Mouse (Mus musculus) embryo, embryonic 9.5 days (tissue): ENCODE data around the gene Cdh23.

Source experiments
- DNase-seq: peaks from one replicate; pipeline ENCODE4 v3.0.0-alpha.2; 2017; ENCODE audit errors: extremely low spot score

Gene Cdh23

DNA sequence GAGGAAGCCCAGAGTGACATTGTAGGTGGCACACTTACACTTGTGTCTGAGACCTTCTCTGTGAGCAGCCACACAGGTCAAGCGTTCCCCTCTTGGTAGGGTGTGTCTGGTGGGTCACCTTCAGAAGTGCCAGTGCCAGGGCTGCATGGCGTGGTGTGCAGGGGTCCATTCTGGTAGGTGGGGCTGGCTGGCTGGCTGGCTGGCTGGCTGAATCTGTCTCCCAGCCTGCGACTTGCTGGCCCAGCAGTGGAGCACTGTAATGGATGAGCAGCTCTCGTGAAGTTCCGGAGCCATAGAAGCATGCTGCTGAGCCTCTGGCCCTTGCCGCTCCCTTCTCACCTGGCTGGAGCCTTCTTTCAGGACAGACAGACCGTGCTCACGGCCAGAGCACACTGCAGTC, 411.1 kb downstream of the Cdh23 start:
- no peak for DNase-seq

DNA sequence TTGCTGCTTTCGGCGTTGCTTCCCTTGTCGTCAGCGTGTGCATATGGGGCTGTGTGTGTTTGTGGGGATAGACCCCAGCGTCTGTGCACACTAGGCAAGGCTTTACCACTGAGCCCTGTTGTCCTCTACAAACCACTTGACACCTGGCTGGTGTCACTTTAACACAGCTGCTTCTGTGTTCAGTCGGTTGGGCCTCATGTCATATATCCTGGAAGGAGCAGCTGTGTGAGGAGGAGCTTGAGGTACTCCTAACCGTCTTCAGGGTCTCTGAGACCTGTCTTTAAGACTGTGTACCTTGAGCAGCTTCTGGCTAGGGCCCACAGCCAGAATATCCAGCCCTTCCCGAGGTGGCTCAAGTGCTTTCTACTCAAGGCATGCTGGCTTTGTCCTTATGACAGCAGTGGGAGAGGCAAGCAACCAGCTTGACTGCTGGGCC, 411.6 kb downstream of the Cdh23 start:
- DNase-seq: no peak

DNA sequence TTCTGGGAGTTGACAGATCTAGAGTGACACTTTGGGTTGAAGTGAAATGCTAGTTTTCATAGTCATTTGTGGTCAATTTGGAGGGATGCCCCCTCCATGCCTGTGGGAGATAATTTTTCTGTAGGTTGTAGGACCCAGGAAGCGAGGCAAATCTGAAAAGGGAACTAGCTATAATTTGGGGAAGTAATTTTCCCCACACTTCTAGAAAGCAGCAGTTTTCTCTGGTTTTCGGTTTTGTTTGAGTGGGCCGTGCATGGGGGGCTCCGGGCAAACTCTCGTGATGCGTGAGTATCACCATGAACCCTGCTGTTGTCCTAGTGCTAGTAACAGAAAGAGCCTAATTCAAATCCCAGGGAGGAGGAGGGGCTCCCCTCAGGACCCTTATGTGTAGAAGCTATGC, 412.0 kb downstream of the Cdh23 start:
- DNase-seq: no peak

DNA sequence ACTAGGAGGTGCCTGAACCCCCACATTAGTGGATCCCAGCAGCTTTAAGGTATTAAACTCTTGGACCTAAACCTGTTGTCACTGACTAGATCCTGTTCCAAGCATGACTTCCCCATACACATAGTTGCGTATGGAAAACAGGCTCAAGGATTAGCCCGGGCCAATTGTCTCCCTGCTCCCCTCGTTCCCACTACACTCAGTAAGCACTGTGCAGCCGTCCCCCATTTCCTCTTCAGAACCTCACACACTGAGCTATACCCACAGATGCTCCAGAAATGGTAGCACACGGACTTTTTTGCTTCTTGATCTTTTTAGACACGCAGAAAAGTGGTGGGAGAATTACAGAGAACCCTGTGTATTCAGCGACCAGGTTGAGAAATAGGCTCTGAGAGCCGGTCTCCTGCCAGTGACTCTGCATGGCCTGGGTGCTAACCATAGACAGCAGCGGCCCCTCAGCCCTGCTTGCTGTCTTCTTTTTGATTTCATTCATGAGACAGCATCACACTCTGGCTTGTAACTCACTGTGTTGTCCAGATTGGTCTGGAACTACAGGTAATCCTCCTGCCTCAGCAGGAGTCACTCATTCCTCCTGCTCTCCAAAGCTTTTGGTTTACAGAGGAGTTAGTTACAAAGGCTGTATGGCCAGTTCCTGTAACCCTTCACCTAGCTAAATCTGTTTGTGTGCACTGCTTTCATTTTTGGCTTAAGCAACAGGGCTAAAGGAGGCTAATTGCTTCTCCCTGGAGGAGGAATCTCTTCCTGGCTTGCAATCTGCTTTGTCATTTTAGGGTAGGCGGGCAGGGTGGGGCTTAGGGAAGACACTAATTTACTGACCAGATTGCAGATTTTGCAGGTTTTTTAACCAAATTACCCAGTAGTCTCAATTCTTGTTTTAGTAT, 413.9 kb downstream of the Cdh23 start:
- DNase-seq: no peak

DNA sequence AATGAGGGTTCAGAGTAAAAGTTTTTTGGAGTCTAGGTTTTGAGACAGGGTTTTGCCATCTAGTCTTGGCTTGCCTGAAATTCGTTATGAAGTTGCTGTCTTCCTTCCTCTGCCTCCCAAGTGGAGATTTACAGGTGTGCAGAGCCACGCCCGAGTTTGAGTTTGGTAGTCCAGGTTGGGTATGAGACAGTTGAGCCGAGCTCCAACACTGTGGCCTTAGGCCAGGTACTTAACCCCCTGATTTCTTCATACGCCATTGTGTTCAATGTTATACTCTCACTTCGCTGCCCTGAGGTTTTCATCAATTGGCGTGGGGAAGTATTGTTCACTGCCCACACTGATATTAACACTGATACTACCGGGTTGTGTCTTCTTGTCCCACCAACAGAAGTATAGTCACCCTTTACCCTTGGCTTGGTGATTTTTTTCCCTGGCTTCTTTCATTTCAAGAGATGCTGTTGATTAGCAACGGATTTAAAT, 414.7 kb downstream of the Cdh23 start:
- DNase-seq: no peak

DNA sequence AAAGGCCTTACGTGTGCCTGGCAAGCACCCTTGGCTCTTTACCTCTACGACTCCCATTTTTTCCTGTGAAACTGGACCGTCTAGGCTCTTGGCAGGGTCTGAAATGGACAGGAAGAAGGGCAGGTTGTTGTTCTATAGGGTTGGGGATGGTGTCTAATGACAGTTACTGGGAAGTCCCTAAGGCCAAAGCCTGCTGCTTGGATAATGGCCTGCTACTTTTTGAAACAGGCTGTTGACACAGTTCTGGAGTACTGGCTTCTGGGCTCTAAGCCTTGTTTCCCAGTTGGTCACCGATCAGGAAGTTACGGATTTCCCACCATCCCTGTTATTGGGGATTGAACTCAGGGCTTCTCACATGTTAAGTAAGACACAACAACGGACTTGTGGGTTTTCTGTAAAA, 415.9 kb downstream of the Cdh23 start:
- no peak for DNase-seq

DNA sequence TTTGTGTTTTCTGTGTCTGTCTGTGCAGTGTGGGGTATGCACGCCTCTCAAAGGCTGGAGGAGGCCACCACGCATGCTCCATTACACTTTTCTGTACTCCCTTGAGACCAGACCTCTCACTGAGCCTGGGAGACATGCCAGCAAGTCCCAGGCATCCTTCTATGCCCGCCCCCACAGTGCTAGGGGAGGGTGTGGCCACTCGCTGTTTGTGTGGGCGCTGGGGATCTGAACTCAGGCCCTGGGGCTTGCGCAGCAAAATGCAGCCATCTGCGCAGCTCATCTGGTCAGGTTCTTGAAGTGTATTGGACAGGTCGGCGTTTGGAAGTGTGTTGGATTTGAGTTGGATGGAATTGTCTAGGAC, 416.4 kb downstream of the Cdh23 start:
- DNase-seq: no peak

DNA sequence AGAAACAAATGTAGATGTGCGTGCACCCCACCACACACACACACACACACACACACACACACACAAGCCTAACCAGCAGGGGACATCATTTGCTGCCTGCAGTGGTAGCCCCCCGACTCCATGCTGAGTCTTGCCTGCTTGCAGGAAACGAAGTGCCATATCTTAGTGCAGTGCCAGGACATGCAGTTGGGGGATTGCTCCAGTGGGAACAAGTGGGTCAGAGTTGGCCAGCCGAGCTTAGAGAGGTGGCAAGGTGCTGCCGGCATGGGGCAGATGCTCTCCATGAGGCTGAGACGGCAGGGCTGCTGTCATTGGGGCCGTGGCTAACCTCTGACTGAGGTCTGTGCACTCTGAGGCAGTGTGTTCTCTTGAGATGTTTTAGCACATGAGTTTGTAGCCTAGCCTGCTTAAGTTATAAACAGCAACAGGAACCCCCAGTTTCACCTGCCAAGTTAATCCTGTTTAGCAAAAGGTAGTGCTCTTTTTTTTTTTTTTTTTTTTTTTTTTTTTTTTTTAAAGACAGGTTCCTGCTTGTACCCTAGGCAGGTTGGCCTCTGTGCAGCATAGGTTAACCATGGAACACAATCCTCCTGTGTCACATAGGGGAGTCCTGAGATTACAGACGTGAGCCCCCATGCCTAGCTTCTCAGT, 416.9 kb downstream of the Cdh23 start:
- no peak for DNase-seq

DNA sequence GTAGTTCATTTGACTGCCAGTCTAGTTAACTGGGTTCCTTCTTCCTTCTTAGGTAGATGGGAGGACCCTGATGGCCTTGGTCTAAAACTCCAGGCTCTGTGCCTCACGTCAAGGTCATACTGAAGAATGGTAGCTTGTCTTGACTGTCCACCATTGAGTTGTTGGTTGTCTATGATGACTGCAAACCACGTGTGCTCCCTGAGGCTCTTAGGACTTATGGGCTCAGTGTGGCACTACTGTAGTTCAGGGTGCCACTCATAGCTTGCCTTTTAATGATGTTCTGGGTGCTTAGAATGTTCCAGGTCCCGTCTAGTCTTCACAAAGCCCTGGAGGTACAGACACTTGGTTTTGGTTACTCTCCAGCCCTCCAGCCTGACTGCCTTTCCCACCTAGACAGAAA, 417.5 kb downstream of the Cdh23 start:
- DNase-seq: no peak

DNA sequence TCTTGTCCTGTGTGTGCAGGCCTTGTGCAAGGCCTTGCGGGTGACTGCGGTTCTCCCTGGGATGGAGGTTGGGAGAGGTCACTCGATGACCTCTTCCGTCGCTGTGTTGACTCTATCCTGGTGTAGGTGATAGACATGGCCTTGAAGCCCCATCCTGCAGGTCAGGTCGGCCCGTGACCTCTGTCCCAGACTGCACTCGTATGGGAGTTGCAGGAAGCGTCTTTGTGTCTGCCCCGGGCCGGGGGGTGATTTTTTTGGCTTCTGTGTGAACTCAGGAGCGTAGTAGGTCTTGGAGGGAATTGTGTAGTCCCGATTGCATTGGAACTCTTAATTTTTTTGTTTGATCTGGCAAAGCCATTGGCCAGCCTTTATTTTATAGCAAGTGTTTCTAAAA, 418.3 kb downstream of the Cdh23 start:
- no peak for DNase-seq

DNA sequence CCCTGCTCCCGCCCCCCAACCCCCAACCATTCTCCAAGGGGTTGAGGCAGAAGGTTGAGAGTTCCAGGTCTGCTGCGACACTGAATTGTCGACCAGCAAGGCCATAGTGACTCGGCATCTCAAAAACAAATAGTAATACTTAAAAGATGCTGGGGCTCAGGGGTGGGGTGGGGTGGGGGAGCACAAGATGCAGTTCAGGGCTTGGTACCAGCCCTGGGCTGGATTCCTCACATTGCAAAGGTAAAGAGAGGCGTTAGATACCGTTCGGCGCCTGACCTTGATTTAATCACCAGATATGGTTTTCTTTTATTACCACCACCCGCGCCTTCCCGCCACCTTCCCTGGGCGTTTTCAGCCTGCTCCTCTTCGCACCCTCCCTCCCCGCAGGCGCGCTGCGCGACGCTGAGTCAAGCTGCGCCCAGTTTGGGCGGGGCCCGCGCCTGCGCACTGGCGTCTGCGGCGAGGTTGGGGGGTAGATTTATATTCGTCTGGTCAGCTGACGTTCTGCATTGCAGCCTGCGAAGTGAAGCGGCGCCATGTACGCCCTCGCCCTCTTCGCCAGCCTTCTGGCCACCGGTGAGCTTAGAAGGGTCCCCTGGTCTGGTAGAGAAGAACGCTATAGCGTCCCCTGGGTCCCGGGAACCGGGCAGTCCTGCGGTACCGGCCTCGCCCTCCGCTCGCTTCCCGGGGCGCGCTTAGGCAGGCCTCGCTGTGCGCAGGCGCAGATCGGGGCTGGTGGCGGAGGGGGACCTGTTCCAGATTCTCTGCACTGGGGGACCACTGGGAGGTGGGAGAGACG, 418.9 kb downstream of the Cdh23 start, which contains the start of gene Psap:
Psap (plus strand) TSS at position 421 of the 799 bp plus-strand sequence.
- DNase-seq: peak; percentile 93

DNA sequence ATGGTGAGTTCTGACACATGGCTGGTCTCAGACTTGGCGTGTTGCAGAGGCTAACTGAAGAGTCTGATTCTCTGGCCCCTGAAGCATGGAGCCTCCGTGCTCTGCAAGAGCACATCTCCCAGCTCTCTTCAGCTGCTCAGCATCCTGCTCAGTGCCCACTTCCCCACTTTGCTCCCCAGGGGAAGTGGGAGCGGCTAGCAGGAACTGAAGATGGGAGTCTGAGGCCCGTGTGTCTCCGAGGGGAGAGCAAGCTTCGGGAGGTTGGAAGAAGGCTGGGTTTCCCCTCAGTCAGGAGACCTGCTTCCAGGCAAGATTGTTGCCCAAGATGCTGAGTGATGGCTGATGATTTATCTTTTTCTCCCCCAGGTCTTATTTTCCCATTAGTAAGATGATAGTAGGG, 422.9 kb downstream of the Cdh23 start:
- DNase-seq: no peak

DNA sequence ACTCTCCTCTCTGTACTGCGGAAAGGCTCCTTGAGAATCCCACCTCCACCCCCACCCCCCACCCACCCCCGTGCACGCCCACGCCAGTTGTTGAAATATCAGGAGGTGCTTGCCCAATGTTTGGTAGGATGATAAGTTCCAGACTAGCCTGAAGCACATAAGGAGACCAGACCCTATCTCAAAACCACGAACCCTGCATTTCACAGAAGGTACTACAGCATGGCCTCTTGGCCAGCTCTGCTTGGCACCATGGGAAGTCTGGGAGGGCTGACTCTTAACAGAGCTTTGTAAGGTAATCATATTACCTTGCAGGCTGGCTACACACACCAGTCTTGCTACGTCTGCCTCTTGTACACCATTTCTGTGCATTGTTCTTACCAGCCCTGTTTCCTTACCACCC, 424.0 kb downstream of the Cdh23 start:
- DNase-seq: no peak

DNA sequence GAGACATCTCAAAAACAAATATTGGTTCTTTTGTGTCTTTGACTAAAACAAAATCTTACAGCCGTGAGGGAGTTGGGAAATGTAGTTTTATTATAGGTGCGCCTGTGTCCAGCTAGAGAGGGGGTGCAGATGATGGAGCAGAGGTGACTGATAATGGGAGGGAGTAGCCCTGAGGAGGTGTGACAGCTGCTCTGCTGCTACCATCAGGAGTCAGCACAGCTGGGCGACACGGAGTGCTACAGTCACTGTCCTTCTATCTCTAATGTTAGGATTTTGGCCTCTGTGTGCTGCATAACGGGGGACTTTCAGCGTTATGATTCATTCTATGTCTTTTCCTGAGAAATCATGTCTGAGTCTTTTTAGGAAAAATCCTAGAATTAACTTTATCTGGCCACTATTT, 425.3 kb downstream of the Cdh23 start:
- no peak for DNase-seq

DNA sequence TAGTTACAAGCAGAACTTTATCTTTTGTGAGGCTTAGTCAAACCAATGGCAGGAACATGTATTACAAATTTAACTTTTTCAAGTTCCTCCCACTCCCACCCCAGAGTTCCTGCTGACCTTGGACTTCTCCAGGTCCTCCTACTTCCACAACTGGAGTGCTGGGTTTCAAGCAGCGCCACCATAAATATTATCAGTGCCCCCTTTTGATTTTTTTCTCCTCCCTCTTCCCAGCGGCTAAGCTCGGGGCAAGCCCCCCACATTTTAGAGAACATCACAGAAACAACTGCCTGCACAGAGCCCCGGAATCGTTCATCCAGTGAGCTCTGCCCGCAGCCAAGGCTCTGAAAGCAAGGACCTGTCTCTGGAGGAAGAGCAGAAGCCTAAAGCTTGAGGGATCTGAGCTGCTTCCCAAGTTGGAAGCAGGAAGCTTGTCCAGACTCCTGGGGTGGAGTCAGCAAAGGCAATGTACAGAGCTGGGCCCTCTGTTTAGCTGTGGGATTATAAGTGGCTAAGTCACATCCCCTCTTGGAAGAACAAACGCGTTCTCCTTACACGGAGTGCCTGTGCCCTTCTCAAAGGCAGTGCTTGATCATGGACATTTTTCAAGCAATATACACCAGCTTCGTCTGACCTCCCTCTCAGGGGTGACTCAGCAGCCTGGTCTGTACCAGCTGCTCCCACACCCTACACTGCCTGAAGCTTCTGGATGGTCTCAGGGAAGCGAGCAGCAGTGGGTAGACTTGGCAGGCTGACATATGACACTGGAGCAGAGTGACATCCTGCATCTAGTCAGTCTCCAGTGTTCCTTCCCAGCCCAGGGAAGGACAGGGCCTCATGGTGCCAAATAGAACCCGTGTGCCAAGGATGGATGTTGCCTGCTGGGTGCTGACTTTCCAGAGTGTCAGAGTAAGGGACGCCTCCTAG, 426.9 kb downstream of the Cdh23 start:
- DNase-seq: no peak

DNA sequence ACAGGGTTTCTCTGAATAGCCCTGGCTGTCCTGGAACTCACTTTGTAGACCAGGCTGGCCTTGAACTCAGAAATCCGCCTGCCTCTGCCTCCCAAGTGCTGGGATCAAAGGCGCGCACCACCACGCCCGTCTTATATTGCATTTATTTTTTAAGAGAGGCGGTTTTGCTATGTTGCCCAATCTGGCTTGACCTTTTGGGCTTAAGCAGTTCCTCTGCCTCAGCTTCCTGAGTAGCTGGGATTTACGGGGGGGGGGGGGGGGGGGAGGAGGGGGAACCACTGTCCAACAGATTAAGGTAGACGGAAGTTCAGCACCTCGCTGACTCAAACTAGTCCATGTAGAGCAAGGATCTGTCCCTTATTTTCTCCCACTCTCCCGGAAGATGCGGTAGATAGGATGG, 427.6 kb downstream of the Cdh23 start:
- DNase-seq: no peak

DNA sequence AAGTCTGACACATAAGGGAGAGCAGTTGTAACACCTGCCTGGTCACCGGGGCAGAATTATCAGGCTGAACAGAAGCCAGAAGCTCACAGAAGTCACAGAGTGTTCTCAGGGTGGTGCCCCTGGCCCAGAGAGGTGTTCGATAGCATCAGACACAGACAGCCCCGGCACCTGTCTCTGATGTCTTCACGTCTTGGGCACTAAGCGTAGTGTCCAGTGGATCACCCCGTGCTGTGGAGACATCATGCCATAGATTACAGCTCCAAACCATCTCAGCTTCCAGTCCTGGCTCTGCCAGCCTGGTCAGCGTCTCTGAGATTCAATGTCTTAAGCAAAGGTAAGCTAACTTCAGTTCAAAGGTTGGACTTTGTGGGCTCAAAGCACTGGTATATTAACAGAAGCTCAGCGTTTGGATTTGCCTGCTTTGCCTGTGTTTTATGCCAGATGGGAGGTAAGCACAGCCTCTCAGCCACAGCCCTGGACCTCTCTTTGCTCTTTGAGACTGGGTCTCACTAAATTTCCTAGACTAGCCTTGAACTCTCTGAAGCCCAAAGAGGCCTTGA, 429.4 kb downstream of the Cdh23 start:
- no peak for DNase-seq

DNA sequence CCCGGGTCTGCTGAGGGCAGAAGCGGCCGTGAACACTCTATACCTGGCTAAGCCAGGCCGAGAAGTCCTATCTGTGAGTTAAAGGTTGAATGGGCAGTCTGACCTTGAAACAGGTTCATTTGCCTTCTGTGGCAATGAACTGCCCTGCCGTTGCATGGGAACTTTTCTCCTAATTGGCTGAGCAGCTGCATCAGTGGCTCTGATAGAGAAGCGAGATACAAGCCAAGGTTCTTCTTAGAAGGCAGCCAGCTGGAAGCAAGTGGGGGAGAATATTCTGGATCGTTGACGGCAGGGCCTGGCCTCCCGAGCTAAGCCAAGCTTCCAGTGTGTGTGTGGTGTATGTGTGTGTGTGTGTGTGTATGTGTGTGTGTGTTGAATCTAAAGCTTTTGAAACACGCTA, 431.0 kb downstream of the Cdh23 start:
- no peak for DNase-seq

DNA sequence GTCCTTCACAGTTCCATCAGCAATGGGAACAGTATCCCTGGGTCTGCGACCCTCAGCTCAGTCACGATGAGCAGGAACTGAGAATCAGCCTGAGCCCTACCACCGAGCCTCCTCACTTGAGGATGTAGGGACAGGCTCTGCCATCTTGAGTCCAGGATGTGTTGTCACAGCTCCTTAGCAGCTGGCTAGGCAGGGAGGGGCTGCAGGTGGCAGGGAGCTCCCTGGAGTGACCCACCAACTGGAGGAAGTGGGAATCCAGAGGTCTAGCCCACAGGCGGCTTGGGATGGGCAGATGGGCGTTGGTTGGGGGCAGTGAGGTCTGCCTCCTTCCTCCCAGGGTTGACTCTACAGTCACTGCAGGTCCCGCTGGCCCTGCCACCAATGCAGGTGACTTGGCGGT, 432.9 kb downstream of the Cdh23 start:
- no peak for DNase-seq

DNA sequence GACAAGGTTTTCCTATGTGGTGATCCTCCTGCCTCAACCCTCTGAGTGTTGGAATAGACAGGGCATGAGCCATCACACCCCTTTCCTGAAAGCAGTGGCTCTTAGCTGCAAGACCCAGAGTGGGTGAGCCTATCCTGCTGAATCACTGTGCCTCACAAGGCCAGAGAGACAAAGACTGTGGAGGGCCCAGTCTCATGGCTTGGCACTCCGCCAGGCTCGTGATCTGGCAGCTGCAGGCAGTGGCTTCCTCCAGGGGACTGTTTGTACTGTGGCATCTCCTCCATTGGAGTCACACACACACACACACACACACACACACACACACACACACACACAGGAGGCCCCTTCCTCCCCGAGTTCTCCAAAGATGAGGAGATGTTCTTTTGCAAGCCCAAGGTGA, 433.9 kb downstream of the Cdh23 start:
- no peak for DNase-seq

DNA sequence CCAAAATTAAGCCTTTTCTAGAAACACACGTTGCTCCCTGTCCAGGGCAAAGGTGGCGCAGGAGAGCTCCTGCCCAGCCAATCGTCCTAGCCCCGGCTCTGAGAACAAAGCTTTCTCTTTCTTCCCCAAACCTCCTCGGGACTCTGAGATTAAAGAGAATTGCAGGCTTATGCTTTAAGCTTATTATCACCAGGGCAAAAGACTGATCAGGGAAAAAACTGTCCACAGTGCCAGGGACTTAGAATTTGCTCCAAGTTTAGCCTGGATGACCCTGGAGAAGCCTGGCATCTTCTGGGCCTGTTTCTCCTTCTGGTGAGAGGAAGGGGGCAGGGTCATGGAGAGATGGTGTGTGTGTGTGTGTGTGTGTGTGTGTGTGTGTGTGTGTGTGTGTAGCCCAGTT, 434.8 kb downstream of the Cdh23 start:
- DNase-seq: no peak
